Mouse (Mus musculus) CH12.LX (cell line): Measurements from ENCODE around the gene Ephx1.

Experiments
- CHD2 ChIP-seq: IDR thresholded peaks from 2 replicates; pipeline ENCODE4 v1.6.1; 2011; ENCODE audit warnings: low read length, improper control_type of control experiment
- CTCF ChIP-seq, 2 experiments: IDR thresholded peaks in 1 of 2; conservative IDR thresholded peaks in 1 of 2; 2 replicates each; pipeline ENCODE4 v1.5.1; 2011 to 2012; ENCODE audit warnings: low read depth in 2 of 2, low read length in 2 of 2, improper control_type of control experiment in 1 of 2, inconsistent platforms in 1 of 2, mild to moderate bottlenecking in 1 of 2, moderate library complexity in 1 of 2
- EP300 ChIP-seq: IDR thresholded peaks from 2 replicates; pipeline ENCODE4 v1.6.1; 2011; ENCODE audit warnings: low read length, improper control_type of control experiment
- ETS1 ChIP-seq: conservative IDR thresholded peaks from 2 replicates; pipeline ENCODE4 v1.6.1; 2012; ENCODE audit warnings: low read depth, mild to moderate bottlenecking, inconsistent platforms, low read length, improper control_type of control experiment, moderate library complexity
- MAX ChIP-seq: IDR thresholded peaks from 2 replicates; pipeline ENCODE4 v1.6.1; 2011; ENCODE audit warnings: low read length, improper control_type of control experiment
- MYC ChIP-seq: IDR thresholded peaks from 2 replicates; pipeline ENCODE4 v1.6.1; 2011; ENCODE audit warnings: low read depth, mild to moderate bottlenecking, improper control_type of control experiment, low read length
- NRF1 ChIP-seq: IDR thresholded peaks from 2 replicates; pipeline ENCODE4 v1.6.1; 2014; ENCODE audit warnings: low read depth, mild to moderate bottlenecking, inconsistent platforms, low read length, improper control_type of control experiment, moderate library complexity
- PAX5 ChIP-seq: IDR thresholded peaks from 2 replicates; pipeline ENCODE4 v1.6.1; 2012; ENCODE audit warnings: low read length, inconsistent platforms, mixed read lengths
- POLR2A ChIP-seq: IDR thresholded peaks from 2 replicates; pipeline ENCODE4 v1.6.1; 2011; ENCODE audit warnings: low read depth, mild to moderate bottlenecking, improper control_type of control experiment, low read length
- RAD21 ChIP-seq: IDR thresholded peaks from 2 replicates; pipeline ENCODE4 v1.6.1; 2011; ENCODE audit warnings: low read depth, mild to moderate bottlenecking, low read length, improper control_type of control experiment, moderate library complexity
- SMC3 ChIP-seq: IDR thresholded peaks from 2 replicates; pipeline ENCODE4 v1.6.1; 2011; ENCODE audit warnings: low read depth, low read length, improper control_type of control experiment
- ZC3H11A ChIP-seq: IDR thresholded peaks from 2 replicates; pipeline ENCODE4 v1.6.1; 2012; ENCODE audit warnings: low read depth, mild to moderate bottlenecking, inconsistent platforms, low read length, improper control_type of control experiment
- ZKSCAN1 ChIP-seq: IDR thresholded peaks from 2 replicates; pipeline ENCODE4 v1.6.1; 2012; ENCODE audit warnings: low read depth, inconsistent platforms, low read length, improper control_type of control experiment, borderline replicate concordance

GRCm38 (mm10) chr1:181069671-181070070 lies 49.0 kb upstream of the Ephx1 start:
- TF ChIP-seq CTCF (conservative IDR thresholded peaks at IDR 0.05 in 1 of 2, IDR thresholded peaks at IDR 0.05 in 1 of 2; ENCODE audit: low read depth in 2 of 2, low read length in 2 of 2) (no peak), EP300 (no peak), ZC3H11A (no peak), RAD21 (no peak), MAX (no peak), ZKSCAN1 (no peak), PAX5 (no peak), NRF1 (no peak), ETS1 (no peak), SMC3 (no peak), CHD2 (no peak), MYC (no peak), POLR2A (no peak)
